Comparison of ENCODE assay signal across 7 mouse cellular contexts in genomic region chr14:21052781-21053130, GRCm38 (mm10). TPM values are rescaled to one million over a fixed set of nuclear protein-coding genes. Genes with fewer than 3 reads are reported as not detected.
A peak's percentile ranks its signal among the peaks of the same experiment; 100 is the strongest.
DNase-seq lines count a peak whose midpoint lies in the region; ATAC-seq and TF ChIP-seq lines count a peak whose summit lies in the region.

No protein-coding gene starts in this region.

- TF ChIP-seq RAD21 in MEL (IDR thresholded peaks at IDR 0.05; ENCODE audit: low read depth, low read length) = no peak

- H3K79me2 ChIP-seq in MEL (ENCODE audit: control insufficient read depth, insufficient read depth, low read length, poor library complexity) = peaks cover 37% of the 10 kb centered on the region

- TF ChIP-seq EP300 in MEL (IDR thresholded peaks at IDR 0.05; ENCODE audit: low read depth in 1 of 2, low read length in 2 of 2) = no peak; a peak in 1 of 4 replicates
- no peak for TF ChIP-seq EP300 in lung, postnatal 0 days (IDR thresholded peaks at IDR 0.05)

- H3K9me3 ChIP-seq in MEL (replicated peaks; ENCODE audit: insufficient read depth, low read length) = no peaks in the 10 kb centered on the region
- no peaks in the 10 kb centered on the region for H3K9me3 ChIP-seq in heart, embryonic 15.5 days (replicated peaks)
- H3K9me3 ChIP-seq in kidney, postnatal 0 days (replicated peaks; ENCODE audit: low read length) = no peaks in the 10 kb centered on the region
- no peaks in the 10 kb centered on the region for H3K9me3 ChIP-seq in lung, postnatal 0 days (ENCODE audit: low read length)

- H3K36me3 ChIP-seq in MEL (ENCODE audit: control insufficient read depth in 1 of 2, insufficient read depth in 2 of 2, low read length in 2 of 2) = peaks cover 0 to 12% of the 10 kb centered on the region in 2 experiments; a peak in 2 of 4 replicates
- H3K36me3 ChIP-seq in heart, embryonic 15.5 days = no peaks in the 10 kb centered on the region
- H3K36me3 ChIP-seq in kidney, postnatal 0 days (ENCODE audit: insufficient read depth, low read length) = no peaks in the 10 kb centered on the region
- H3K36me3 ChIP-seq in lung, postnatal 0 days (ENCODE audit: insufficient read depth, low read length) = no peaks in the 10 kb centered on the region

- peak overlapping the region; percentile 86 for H3K9ac ChIP-seq in MEL (ENCODE audit: control insufficient read depth, low read depth, low read length, poor library complexity, severe bottlenecking)
- H3K9ac ChIP-seq in heart, embryonic 15.5 days = peak overlapping the region; percentile 67
- H3K9ac ChIP-seq in kidney, postnatal 0 days (ENCODE audit: low read depth, low read length) = peak overlapping the region; percentile 71
- peak overlapping the region; percentile 48 for H3K9ac ChIP-seq in lung, postnatal 0 days (replicated peaks; ENCODE audit: low read depth)

- peaks cover 6 to 8% of the 10 kb centered on the region in 2 experiments; a peak in 3 of 4 replicates for H3K4me1 ChIP-seq in MEL (ENCODE audit: control insufficient read depth in 1 of 2, insufficient read depth in 2 of 2, low read length in 2 of 2)
- 0 out of 2 replicates have a peak, but pooled peaks cover 2% of the 10 kb centered on the region for H3K4me1 ChIP-seq in embryonic fibroblast, embryonic 13.5 days (ENCODE audit: control insufficient read depth, insufficient read depth, low read length)
- peaks cover 20% of the 10 kb centered on the region for H3K4me1 ChIP-seq in heart, embryonic 15.5 days (replicated peaks)
- 0 out of 2 replicates have a peak, but pooled peaks cover 6% of the 10 kb centered on the region for H3K4me1 ChIP-seq in kidney, postnatal 0 days (replicated peaks; ENCODE audit: insufficient read depth, low read length)
- H3K4me1 ChIP-seq in lung, postnatal 0 days (ENCODE audit: insufficient read depth, low read depth, low read length) = no peaks in the 10 kb centered on the region

- TF ChIP-seq CTCF in MEL (IDR thresholded peaks at IDR 0.05 in 2 of 3, conservative IDR thresholded peaks at IDR 0.05 in 1 of 3; ENCODE audit: control insufficient read depth in 1 of 3, insufficient read depth in 1 of 3, low read depth in 2 of 3, low read length in 3 of 3, poor library complexity in 1 of 3, severe bottlenecking in 1 of 3) = peak in 1 of 3 experiments; percentile 36; a peak in 2 of 6 replicates
- no peak for TF ChIP-seq CTCF in embryonic fibroblast, embryonic 13.5 days (IDR thresholded peaks at IDR 0.05; ENCODE audit: borderline replicate concordance, insufficient read depth, low read length)
- TF ChIP-seq CTCF in kidney, postnatal 0 days (IDR thresholded peaks at IDR 0.05; ENCODE audit: low read depth) = peak; percentile 42
- TF ChIP-seq CTCF in lung, postnatal 0 days (IDR thresholded peaks at IDR 0.05) = peak; percentile 52

- peak; percentile 78 for DNase-seq in MEL (ENCODE audit: low read depth, low spot score)
- peak; percentile 20 to 50 for DNase-seq in adrenal gland, postnatal 4 days (ENCODE audit: low spot score in 2 of 2)
- DNase-seq in kidney, postnatal 0 days (ENCODE audit: low spot score) = peak; percentile 86
- DNase-seq in lung, postnatal 0 days (ENCODE audit: low spot score) = peak; percentile 85
- DNase-seq in ovary, postnatal 36 days (ENCODE audit: low spot score) = peak; percentile 76

- WGBS in heart, embryonic 15.5 days = under 1% methylated on average over 24 of the region's 25 CpGs
- WGBS in kidney, postnatal 0 days = 0% methylated on average over 25 of the region's 25 CpGs
- WGBS in lung, postnatal 0 days = under 1% methylated on average over 25 of the region's 25 CpGs

- TF ChIP-seq POLR2A in MEL (IDR thresholded peaks at IDR 0.05; ENCODE audit: control insufficient read depth in 1 of 2, insufficient read depth in 1 of 2, low read depth in 1 of 2, low read length in 2 of 2, poor library complexity in 1 of 2) = no peak
- TF ChIP-seq POLR2A in embryonic fibroblast, embryonic 13.5 days (IDR thresholded peaks at IDR 0.05; ENCODE audit: low read depth, low read length) = no peak

- peak; percentile 82 for ATAC-seq in heart, embryonic 15.5 days (replicated peaks; ENCODE audit: insufficient number of reproducible peaks, insufficient read depth, low FRiP score, low read depth)
- ATAC-seq in kidney, postnatal 0 days (replicated peaks; ENCODE audit: low FRiP score, low read depth) = peak; percentile 91
- ATAC-seq in lung, postnatal 0 days = peak; percentile 67

- peak overlapping the region; percentile 94 for H3K4me2 ChIP-seq in heart, embryonic 15.5 days
- peak overlapping the region; percentile 97 for H3K4me2 ChIP-seq in kidney, postnatal 0 days (ENCODE audit: low read length)
- H3K4me2 ChIP-seq in lung, postnatal 0 days (replicated peaks; ENCODE audit: low read depth, low read length) = peak overlapping the region; percentile 96

- peak overlapping the region; percentile 81 to 96 for H3K4me3 ChIP-seq in MEL (ENCODE audit: control insufficient read depth in 1 of 2, insufficient read depth in 1 of 2, low read depth in 2 of 2, low read length in 2 of 2)
- peak overlapping the region; percentile 83 for H3K4me3 ChIP-seq in embryonic fibroblast, embryonic 13.5 days (ENCODE audit: insufficient read depth, low read length)
- peak overlapping the region; percentile 77 for H3K4me3 ChIP-seq in heart, embryonic 15.5 days
- H3K4me3 ChIP-seq in kidney, postnatal 0 days (replicated peaks; ENCODE audit: low read depth, low read length) = peak overlapping the region; percentile 76
- H3K4me3 ChIP-seq in lung, postnatal 0 days (ENCODE audit: low read depth, low read length) = peak overlapping the region; percentile 83

- H3K27me3 ChIP-seq in MEL (ENCODE audit: control insufficient read depth in 1 of 2, insufficient read depth in 2 of 2, low read length in 2 of 2) = no peaks in the 10 kb centered on the region
- no peaks in the 10 kb centered on the region for H3K27me3 ChIP-seq in heart, embryonic 15.5 days
- no peaks in the 10 kb centered on the region for H3K27me3 ChIP-seq in kidney, postnatal 0 days (ENCODE audit: insufficient read depth, low read length)
- no peaks in the 10 kb centered on the region for H3K27me3 ChIP-seq in lung, postnatal 0 days (replicated peaks; ENCODE audit: insufficient read depth, low read length)

- peak overlapping the region; percentile 73 for H3K27ac ChIP-seq in MEL (ENCODE audit: control insufficient read depth, low read depth, low read length)
- peak overlapping the region; percentile 45 for H3K27ac ChIP-seq in embryonic fibroblast, embryonic 13.5 days (ENCODE audit: insufficient read depth, low read length)
- peak overlapping the region; percentile 91 for H3K27ac ChIP-seq in heart, embryonic 15.5 days
- peak overlapping the region; percentile 96 for H3K27ac ChIP-seq in kidney, postnatal 0 days
- peak overlapping the region; percentile 96 for H3K27ac ChIP-seq in lung, postnatal 0 days (ENCODE audit: low read length)

TF ChIP-seq in MEL, 35 proteins besides CTCF, POLR2A, EP300 and RAD21:
- 0 out of 2 replicates have a peak, but pooled peaks have one; percentile 14 for TF ChIP-seq ETS1 (IDR thresholded peaks at IDR 0.05; ENCODE audit: low read depth, low read length)
- peak; percentile 95 for TF ChIP-seq MAX (IDR thresholded peaks at IDR 0.05; ENCODE audit: low read length)
- peak; percentile 97 for TF ChIP-seq MXI1 (IDR thresholded peaks at IDR 0.05; ENCODE audit: low read depth, low read length)
- TF ChIP-seq USF1 (IDR thresholded peaks at IDR 0.05; ENCODE audit: low read depth, low read length) = peak; percentile 69; the same call in 1 of the 2 replicates
- TF ChIP-seq UBTF (IDR thresholded peaks at IDR 0.05; ENCODE audit: borderline replicate concordance, insufficient read depth, low read depth, low read length) = no peak
- TF ChIP-seq USF2 (IDR thresholded peaks at IDR 0.05; ENCODE audit: borderline replicate concordance in 1 of 2, insufficient read depth in 1 of 2, low read depth in 1 of 2, low read length in 2 of 2) = no peak
- TF ChIP-seq SIN3A (IDR thresholded peaks at IDR 0.05; ENCODE audit: low read length) = peak; percentile 57; the same call in 1 of the 2 replicates
- no peak for TF ChIP-seq ZKSCAN1 (IDR thresholded peaks at IDR 0.05; ENCODE audit: low read depth, low read length)
- TF ChIP-seq BHLHE40 (IDR thresholded peaks at IDR 0.05; ENCODE audit: borderline replicate concordance, low read depth, low read length) = peak; percentile 24; the same call in 1 of the 2 replicates
- TF ChIP-seq MYC (IDR thresholded peaks at IDR 0.05; ENCODE audit: low read depth, low read length) = peak; percentile 97

RNA-seq across cellular contexts. Expression of gene Adk, which starts 0.4 kb away (rescaled TPM):
- total RNA-seq in MEL (2012; rRNA removed) = 102 and 125 TPM in 2 replicates
- polyA plus RNA-seq in MEL (2012; ENCODE audit: insufficient read depth in 1 of 2, insufficient read length in 2 of 2, low read depth in 1 of 2, low replicate concordance in 2 of 2, missing spikeins in 1 of 2) = 100 to 1,000 TPM in 1 of 2 experiments, 10 to 100 TPM in 1; 69.0 to 479 TPM
- 100 to 1,000 TPM; 123 to 142 TPM for total RNA-seq in adrenal gland, postnatal 4 days (2021)
- polyA plus RNA-seq in embryonic fibroblast, embryonic 13.5 days (2011; ENCODE audit: insufficient read length, low read depth, missing spikeins) = 114 and 117 TPM in 2 replicates
- polyA plus RNA-seq in heart, embryonic 15.5 days (2015; fragmentation: Nextera tagmentation; extraction: Ambion mirVana) = 184 and 223 TPM in 2 replicates
- polyA plus RNA-seq in kidney, postnatal 0 days (2015; fragmentation: Nextera tagmentation; extraction: Ambion mirVana) = 193 and 196 TPM in 2 replicates
- polyA plus RNA-seq in lung, postnatal 0 days (2015; fragmentation: Nextera tagmentation; extraction: Ambion mirVana) = 238 and 275 TPM in 2 replicates

RNA-seq across cellular contexts. Expression of gene Ap3m1, which starts 0.4 kb away (rescaled TPM):
- total RNA-seq in MEL (2012; rRNA removed) = 27.9 and 31.8 TPM in 2 replicates
- polyA plus RNA-seq in MEL (2012; ENCODE audit: insufficient read depth in 1 of 2, insufficient read length in 2 of 2, low read depth in 1 of 2, low replicate concordance in 2 of 2, missing spikeins in 1 of 2) = 10 to 100 TPM in 1 of 2 experiments, not detected in 1; 47.4 TPM
- total RNA-seq in adrenal gland, postnatal 4 days (2021) = 10 to 100 TPM; 72.4 to 81.7 TPM
- 99.0 and 102 TPM in 2 replicates for polyA plus RNA-seq in embryonic fibroblast, embryonic 13.5 days (2011; ENCODE audit: insufficient read length, low read depth, missing spikeins)
- polyA plus RNA-seq in heart, embryonic 15.5 days (2015; fragmentation: Nextera tagmentation; extraction: Ambion mirVana) = 53.7 and 54.1 TPM in 2 replicates
- 50.7 and 55.4 TPM in 2 replicates for polyA plus RNA-seq in kidney, postnatal 0 days (2015; fragmentation: Nextera tagmentation; extraction: Ambion mirVana)
- 39.3 and 41.1 TPM in 2 replicates for polyA plus RNA-seq in lung, postnatal 0 days (2015; fragmentation: Nextera tagmentation; extraction: Ambion mirVana)

Comparison
In these comparisons a context has a peak if more than half of its experiments do, and no peak if none do; other contexts are left out.
1. Peak in every context shown above with its lines: DNase-seq, ATAC-seq, H3K4me3 ChIP-seq and H3K27ac ChIP-seq.
2. DNase-seq: peak in every context shown above with its lines; median percentile 86 in kidney, postnatal 0 days; 85 in lung, postnatal 0 days; 78 in MEL; 76 in ovary, postnatal 36 days; 35 in adrenal gland, postnatal 4 days.
3. H3K27ac ChIP-seq: peak in every context shown above with its lines; median percentile 96 in kidney, postnatal 0 days; 96 in lung, postnatal 0 days; 91 in heart, embryonic 15.5 days; 73 in MEL; 45 in embryonic fibroblast, embryonic 13.5 days.